Mouse (Mus musculus) bone marrow macrophage, adult 2 months (primary cell): ENCODE measurements around the gene Slc1a2.

ENCODE experiments used
- CTCF ChIP-seq: IDR thresholded peaks from 2 replicates; pipeline ENCODE4 v1.5.1; 2012; ENCODE audit warnings: low read depth, mild to moderate bottlenecking, low read length, moderate library complexity
- POLR2A ChIP-seq: IDR thresholded peaks from 2 replicates; pipeline ENCODE4 v1.6.1; 2012; ENCODE audit warnings: mild to moderate bottlenecking, low read depth, low read length, borderline replicate concordance

GRCm38 (mm10) chr2:102828381-102828780 lies 169.9 kb downstream of the Slc1a2 start:
- TF ChIP-seq POLR2A (no peak), CTCF (no peak)
